Mouse (Mus musculus): ENCODE results near the gene Atp8a1. TPM values are rescaled to one million over a fixed set of nuclear protein-coding genes. Genes with fewer than 3 reads are reported as not detected.

Atp8a1 gene
- total and polyA plus RNA-seq, 3 experiments, result 4.4 to 11.2 (median 5.5) TPM

GRCm38 (mm10) chr5:67673008-67673407, 174.2 kb downstream of the Atp8a1 start:
- Histone ChIP-seq H3K27me3 (replicated peaks) (no peaks in the 10 kb centered on the region), H3K4me3 (replicated peaks in 1 of 3; ENCODE audit: low read depth in 2 of 3, low read length in 2 of 3, poor library complexity in 1 of 3) (no peak overlapping the region), H3K9ac (ENCODE audit: insufficient read depth, low read depth) (no peak overlapping the region), H3K9me3 (replicated peaks; ENCODE audit: low read length) (no peaks in the 10 kb centered on the region), H3K4me1 (ENCODE audit: control insufficient read depth in 1 of 2, insufficient read depth in 2 of 2) (peaks cover 0 to 1% of the 10 kb centered on the region in 2 experiments; a peak in 1 of 4 replicates), H3K36me3 (replicated peaks in 1 of 2; ENCODE audit: control insufficient read depth in 1 of 2, insufficient read depth in 1 of 2, low read length in 1 of 2) (peaks cover 12 to 21% of the 10 kb centered on the region in 2 experiments), H3K27ac (ENCODE audit: insufficient read depth, low read depth) (no peak overlapping the region), H3K79me2 (replicated peaks; ENCODE audit: control insufficient read depth, extremely low read depth, insufficient read depth, poor library complexity, severe bottlenecking) (no peaks in the 10 kb centered on the region), H3K4me2 (ENCODE audit: insufficient read depth, low read depth, poor library complexity, severe bottlenecking) (no peak overlapping the region)
- DNase-seq (ENCODE audit: extremely low read depth), result no peak
- in situ Hi-C loops (cut with MboI; ENCODE audit: low pct_ligation_motif_present, low pct_unique_long_range_greater_than_20kb, low sequenced_read_pairs) (no loop called here), dilution Hi-C loops (cut with MboI; ENCODE audit: extremely low pct_ligation_motif_present, extremely low pct_unique_long_range_greater_than_20kb, low sequenced_read_pairs) (no loop called here)
- no peak for TF ChIP-seq ZKSCAN1 (IDR thresholded peaks at IDR 0.05; ENCODE audit: borderline replicate concordance, low read depth, low read length)
- TF ChIP-seq CTCF (conservative IDR thresholded peaks at IDR 0.05 in 1 of 2, IDR thresholded peaks at IDR 0.05 in 1 of 2; ENCODE audit: low read depth in 2 of 2, low read length in 2 of 2), result no peak
- TF ChIP-seq ZMIZ1 (IDR thresholded peaks at IDR 0.05; ENCODE audit: low read depth, low read length), result no peak
- no peak for TF ChIP-seq MXI1 (IDR thresholded peaks at IDR 0.05; ENCODE audit: low read depth, low read length)
- TF ChIP-seq ETS1 (conservative IDR thresholded peaks at IDR 0.05; ENCODE audit: low read depth, low read length), result no peak
- TF ChIP-seq PAX5 (IDR thresholded peaks at IDR 0.05; ENCODE audit: low read length), result no peak
- TF ChIP-seq MEF2A (IDR thresholded peaks at IDR 0.05; ENCODE audit: borderline replicate concordance, low read depth, low read length), result no peak

GRCm38 (mm10) chr5:67670158-67670557, 177.1 kb downstream of the Atp8a1 start:
- TF ChIP-seq HCFC1 (IDR thresholded peaks at IDR 0.05; ENCODE audit: low read depth, low read length), result no peak
- TF ChIP-seq POLR2A (IDR thresholded peaks at IDR 0.05; ENCODE audit: low read depth, low read length), result no peak
- no peak for TF ChIP-seq RCOR1 (conservative IDR thresholded peaks at IDR 0.05; ENCODE audit: low read depth, low read length)
- TF ChIP-seq POLR2AphosphoS2 (IDR thresholded peaks at IDR 0.05; ENCODE audit: low read depth, low read length), result no peak
- no peak for TF ChIP-seq E2F4 (IDR thresholded peaks at IDR 0.05; ENCODE audit: insufficient replicate concordance, low read depth, low read length)
- TF ChIP-seq MAFK (IDR thresholded peaks at IDR 0.05; ENCODE audit: insufficient replicate concordance, low read length), result no peak
- TF ChIP-seq TCF12 (IDR thresholded peaks at IDR 0.05; ENCODE audit: low read depth, low read length), result no peak
- no peak for TF ChIP-seq MYC (IDR thresholded peaks at IDR 0.05; ENCODE audit: low read depth, low read length)
- TF ChIP-seq JUND (conservative IDR thresholded peaks at IDR 0.05; ENCODE audit: low read depth, low read length), result no peak
- no peak for TF ChIP-seq MAX (IDR thresholded peaks at IDR 0.05; ENCODE audit: low read length)
- TF ChIP-seq ELF1 (IDR thresholded peaks at IDR 0.05; ENCODE audit: low read depth, low read length), result no peak
- TF ChIP-seq ZC3H11A (IDR thresholded peaks at IDR 0.05; ENCODE audit: low read depth, low read length), result no peak
- no peak for TF ChIP-seq EP300 (IDR thresholded peaks at IDR 0.05; ENCODE audit: low read length)
- no peak for TF ChIP-seq ZNF384 (IDR thresholded peaks at IDR 0.05; ENCODE audit: low read depth, low read length)
- no peak for TF ChIP-seq ETS1 (conservative IDR thresholded peaks at IDR 0.05; ENCODE audit: low read depth, low read length)
- Histone ChIP-seq H3K79me2 (replicated peaks; ENCODE audit: control insufficient read depth, extremely low read depth, insufficient read depth, poor library complexity, severe bottlenecking) (no peaks in the 10 kb centered on the region), H3K4me1 (ENCODE audit: control insufficient read depth in 1 of 2, insufficient read depth in 2 of 2) (no peaks in the 10 kb centered on the region; a peak in 1 of 4 replicates), H3K4me2 (ENCODE audit: insufficient read depth, low read depth, poor library complexity, severe bottlenecking) (no peak overlapping the region), H3K4me3 (replicated peaks in 1 of 3; ENCODE audit: low read depth in 2 of 3, low read length in 2 of 3, poor library complexity in 1 of 3) (no peak overlapping the region), H3K9me3 (replicated peaks; ENCODE audit: low read length) (no peaks in the 10 kb centered on the region), H3K27ac (ENCODE audit: insufficient read depth, low read depth) (no peak overlapping the region), H3K9ac (ENCODE audit: insufficient read depth, low read depth) (no peak overlapping the region), H3K27me3 (replicated peaks) (no peaks in the 10 kb centered on the region), H3K36me3 (replicated peaks in 1 of 2; ENCODE audit: control insufficient read depth in 1 of 2, insufficient read depth in 1 of 2, low read length in 1 of 2) (peaks cover 18 to 27% of the 10 kb centered on the region in 2 experiments)
- dilution Hi-C loops (cut with MboI; ENCODE audit: extremely low pct_ligation_motif_present, extremely low pct_unique_long_range_greater_than_20kb, low sequenced_read_pairs) (no loop called here), in situ Hi-C loops (cut with MboI; ENCODE audit: low pct_ligation_motif_present, low pct_unique_long_range_greater_than_20kb, low sequenced_read_pairs) (no loop called here)
- DNase-seq (ENCODE audit: extremely low read depth), result no peak

All from CH12.LX (cell line).